Mouse (Mus musculus) heart, embryonic 16.5 days (tissue): ENCODE data around the gene Ugt1a8. TPM values are rescaled to one million over a fixed set of nuclear protein-coding genes. Genes with fewer than 3 reads are reported as not detected.

Experiments
- ATAC-seq: fragments of 200-750 bp; cut with Nextera tagmentation; replicated peaks from 2 replicates; pipeline ENCODE4 v1.8.0; 2017; ENCODE audit warnings: moderate number of reproducible peaks; ENCODE audit not compliant: insufficient read depth, low FRiP score; ENCODE audit errors: extremely low read depth
- H3K27ac ChIP-seq: fragments of 300-500 bp; sonication (generic); 2 replicates; pipeline ENCODE4 v1.5.1; 2014; ENCODE audit warnings: mild to moderate bottlenecking, low read length, control low read depth, moderate library complexity
- H3K27me3 ChIP-seq: fragments of 300-500 bp; sonication (generic); 2 replicates; pipeline ENCODE4 v1.6.1; 2014; ENCODE audit warnings: low read length, mixed read lengths; ENCODE audit not compliant: control insufficient read depth, insufficient read depth
- H3K36me3 ChIP-seq: fragments of 300-500 bp; sonication (generic); 2 replicates; pipeline ENCODE4 v1.6.1; 2014; ENCODE audit not compliant: control insufficient read depth, insufficient read depth
- H3K4me1 ChIP-seq: fragments of 300-500 bp; sonication (generic); 2 replicates; pipeline ENCODE4 v1.6.1; 2014; ENCODE audit warnings: low read length, mixed read lengths; ENCODE audit not compliant: control insufficient read depth, insufficient read depth
- H3K4me2 ChIP-seq: fragments of 300-500 bp; sonication (generic); 2 replicates; pipeline ENCODE4 v1.6.1; 2014; ENCODE audit warnings: low read depth, mild to moderate bottlenecking, control low read depth, low read length
- H3K4me3 ChIP-seq: fragments of 300-500 bp; sonication (generic); 2 replicates; pipeline ENCODE4 v1.5.1; 2014; ENCODE audit warnings: mild to moderate bottlenecking, control low read depth, low read length
- H3K9ac ChIP-seq: fragments of 300-500 bp; sonication (generic); 2 replicates; pipeline ENCODE4 v1.6.1; 2014; ENCODE audit warnings: low read length, control low read depth
- H3K9me3 ChIP-seq: fragments of 300-500 bp; sonication (generic); replicated peaks from 2 replicates; pipeline ENCODE4 v1.6.1; 2016; ENCODE audit warnings: low read length; ENCODE audit not compliant: control insufficient read depth
- WGBS: fragments of 180-500 bp; shearing (Covaris S2); extraction: QIAGEN DNeasy Blood & Tissue Kit; methylation state at CpG from one replicate; pipeline ENCODE4 v1.1.7; 2014; 5-methylcytosine and 5-hydroxymethylcytosine counted together
- polyA plus RNA-seq: library from polyadenylated mRNA; unstranded; fragments of >200 nt; fragmentation: Nextera tagmentation; extraction: Ambion mirVana; gene quantifications from 2 replicates; pipeline ENCODE4 v1.2.1, GENCODE M21; 2015

Gene Ugt1a8
- polyA plus RNA-seq, 1 experiment from 2014 or later: not detected

- Histone ChIP-seq H3K27ac (no peak overlapping the region), H3K4me1 (no peaks in the 10 kb centered on the region), H3K4me3 (no peak overlapping the region), H3K4me2 (no peak overlapping the region), H3K36me3 (no peaks in the 10 kb centered on the region), H3K27me3 (no peaks in the 10 kb centered on the region), H3K9ac (no peak overlapping the region), H3K9me3 (peaks cover 79% of the 10 kb centered on the region)
- no peak for ATAC-seq
- WGBS: 65% methylated on average over 7 of the region's 7 CpGs
Observed at GRCm38 (mm10) chr1:88228121-88228520, 140.5 kb downstream of the Ugt1a8 start.

- H3K27ac ChIP-seq: no peak overlapping the region
- H3K36me3 ChIP-seq: no peaks in the 10 kb centered on the region
- no peak overlapping the region for H3K4me3 ChIP-seq
- peaks cover 92% of the 10 kb centered on the region for H3K9me3 ChIP-seq
- H3K4me2 ChIP-seq: no peak overlapping the region
- WGBS: 67% methylated on average over 3 of the region's 3 CpGs
- H3K4me1 ChIP-seq: no peaks in the 10 kb centered on the region
- no peak overlapping the region for H3K9ac ChIP-seq
- H3K27me3 ChIP-seq: no peaks in the 10 kb centered on the region
- ATAC-seq: no peak
Observed at GRCm38 (mm10) chr1:88229566-88229965, 142.0 kb downstream of the Ugt1a8 start.

GRCm38 (mm10) chr1:88229986-88230385 is 142.4 kb downstream of the Ugt1a8 start:
- Histone ChIP-seq H3K4me1 (no peaks in the 10 kb centered on the region), H3K9me3 (peaks cover 95% of the 10 kb centered on the region), H3K4me2 (no peak overlapping the region), H3K27ac (no peak overlapping the region), H3K9ac (no peak overlapping the region), H3K36me3 (no peaks in the 10 kb centered on the region), H3K27me3 (no peaks in the 10 kb centered on the region), H3K4me3 (no peak overlapping the region)
- 76% methylated on average over 5 of the region's 5 CpGs for WGBS
- no peak for ATAC-seq

GRCm38 (mm10) chr1:88230421-88230820 is 142.8 kb downstream of the Ugt1a8 start:
- H3K36me3 ChIP-seq: no peaks in the 10 kb centered on the region
- 70% methylated on average over 7 of the region's 7 CpGs for WGBS
- no peak overlapping the region for H3K27ac ChIP-seq
- no peaks in the 10 kb centered on the region for H3K4me1 ChIP-seq
- no peaks in the 10 kb centered on the region for H3K27me3 ChIP-seq
- no peak overlapping the region for H3K4me2 ChIP-seq
- H3K4me3 ChIP-seq: no peak overlapping the region
- no peak overlapping the region for H3K9ac ChIP-seq
- H3K9me3 ChIP-seq: peaks cover 98% of the 10 kb centered on the region
- ATAC-seq: no peak

GRCm38 (mm10) chr1:88230981-88231802 is 143.6 kb downstream of the Ugt1a8 start:
- ATAC-seq: no peak
- 65% methylated on average over 6 of the region's 6 CpGs for WGBS

GRCm38 (mm10) chr1:88231803-88232499 is 144.3 kb downstream of the Ugt1a8 start:
- ATAC-seq: no peak
- peaks cover 90% of the 10 kb centered on the region for H3K9me3 ChIP-seq
- H3K27me3 ChIP-seq: no peaks in the 10 kb centered on the region
- H3K27ac ChIP-seq: no peak overlapping the region
- 56% methylated on average over 7 of the region's 7 CpGs for WGBS
- no peak overlapping the region for H3K4me2 ChIP-seq
- H3K36me3 ChIP-seq: no peaks in the 10 kb centered on the region
- H3K4me3 ChIP-seq: no peak overlapping the region
- H3K4me1 ChIP-seq: no peaks in the 10 kb centered on the region
- H3K9ac ChIP-seq: no peak overlapping the region

More at GRCm38 (mm10) chr1:88230981-88231802, 143.6 kb downstream of the Ugt1a8 start:
- Histone ChIP-seq H3K4me2 (no peak overlapping the region), H3K36me3 (no peaks in the 10 kb centered on the region), H3K4me3 (no peak overlapping the region), H3K27ac (no peak overlapping the region), H3K27me3 (no peaks in the 10 kb centered on the region), H3K4me1 (no peaks in the 10 kb centered on the region), H3K9ac (no peak overlapping the region), H3K9me3 (peaks cover 92% of the 10 kb centered on the region)

GRCm38 (mm10) chr1:88232664-88233380 is 145.2 kb downstream of the Ugt1a8 start:
- peaks cover 90% of the 10 kb centered on the region for H3K9me3 ChIP-seq
- 47% methylated on average over 3 of the region's 3 CpGs for WGBS
- ATAC-seq: no peak

GRCm38 (mm10) chr1:88233421-88234247 is 146.0 kb downstream of the Ugt1a8 start:
- Histone ChIP-seq H3K36me3 (no peaks in the 10 kb centered on the region), H3K27ac (no peak overlapping the region), H3K9ac (no peak overlapping the region), H3K4me2 (no peak overlapping the region), H3K9me3 (peaks cover 90% of the 10 kb centered on the region), H3K27me3 (no peaks in the 10 kb centered on the region), H3K4me1 (no peaks in the 10 kb centered on the region), H3K4me3 (no peak overlapping the region)
- 60% methylated on average over 14 of the region's 14 CpGs for WGBS
- ATAC-seq: no peak

More at GRCm38 (mm10) chr1:88232664-88233380, 145.2 kb downstream of the Ugt1a8 start:
- Histone ChIP-seq H3K9ac (no peak overlapping the region), H3K27ac (no peak overlapping the region), H3K4me3 (no peak overlapping the region), H3K36me3 (no peaks in the 10 kb centered on the region), H3K4me2 (no peak overlapping the region), H3K4me1 (no peaks in the 10 kb centered on the region), H3K27me3 (no peaks in the 10 kb centered on the region)
